Comparison of ENCODE assay signal across 7 mouse cellular contexts in genomic region chr2:167958082-167958788, GRCm38 (mm10). TPM values are rescaled to one million over a fixed set of nuclear protein-coding genes. Genes with fewer than 3 reads are reported as not detected.
A peak's percentile ranks its signal among the peaks of the same experiment; 100 is the strongest.
DNase-seq lines count a peak whose midpoint lies in the region; ATAC-seq lines count a peak whose summit lies in the region.

No protein-coding gene starts in this region.

- no peaks in the 10 kb centered on the region for H3K27me3 ChIP-seq in midbrain, embryonic 15.5 days (replicated peaks)
- H3K27me3 ChIP-seq in midbrain, embryonic 10.5 days (ENCODE audit: low read depth, poor library complexity, severe bottlenecking): no peaks in the 10 kb centered on the region
- no peaks in the 10 kb centered on the region for H3K27me3 ChIP-seq in heart, embryonic 10.5 days (ENCODE audit: insufficient read depth, poor library complexity, severe bottlenecking)
- H3K27me3 ChIP-seq in liver, embryonic 13.5 days: no peaks in the 10 kb centered on the region

- H3K9ac ChIP-seq in midbrain, embryonic 15.5 days: no peak overlapping the region
- no peak overlapping the region for H3K9ac ChIP-seq in liver, embryonic 13.5 days

- H3K9me3 ChIP-seq in midbrain, embryonic 15.5 days: no peaks in the 10 kb centered on the region
- no peaks in the 10 kb centered on the region for H3K9me3 ChIP-seq in midbrain, embryonic 10.5 days (replicated peaks)
- H3K9me3 ChIP-seq in heart, embryonic 10.5 days: no peaks in the 10 kb centered on the region
- H3K9me3 ChIP-seq in liver, embryonic 13.5 days (replicated peaks): no peaks in the 10 kb centered on the region

- ATAC-seq in midbrain, embryonic 15.5 days (replicated peaks): no peak
- ATAC-seq in liver, embryonic 13.5 days (ENCODE audit: low read depth): no peak

- H3K27ac ChIP-seq in midbrain, embryonic 15.5 days: 0 out of 2 replicates have a peak overlapping the region, but pooled peaks have one; percentile 29
- H3K27ac ChIP-seq in midbrain, embryonic 10.5 days (replicated peaks): no peak overlapping the region
- peak overlapping the region; percentile 56; the same call in 1 of the 2 replicates for H3K27ac ChIP-seq in heart, embryonic 10.5 days
- H3K27ac ChIP-seq in liver, embryonic 13.5 days: peak overlapping the region; percentile 56; the same call in 1 of the 2 replicates

- peaks cover 22% of the 10 kb centered on the region for H3K4me1 ChIP-seq in midbrain, embryonic 15.5 days
- peaks cover 9% of the 10 kb centered on the region for H3K4me1 ChIP-seq in midbrain, embryonic 10.5 days
- H3K4me1 ChIP-seq in heart, embryonic 10.5 days: peaks cover 70% of the 10 kb centered on the region
- H3K4me1 ChIP-seq in liver, embryonic 13.5 days (replicated peaks): peaks cover 76% of the 10 kb centered on the region

- H3K36me3 ChIP-seq in midbrain, embryonic 15.5 days (replicated peaks): no peaks in the 10 kb centered on the region
- H3K36me3 ChIP-seq in midbrain, embryonic 10.5 days: peaks cover 16% of the 10 kb centered on the region
- no peaks in the 10 kb centered on the region for H3K36me3 ChIP-seq in heart, embryonic 10.5 days
- no peaks in the 10 kb centered on the region for H3K36me3 ChIP-seq in liver, embryonic 13.5 days

- 48% methylated on average over 5 of the region's 5 CpGs for WGBS in midbrain, embryonic 15.5 days
- 92% methylated on average over 5 of the region's 5 CpGs for WGBS in midbrain, embryonic 10.5 days
- WGBS in heart, embryonic 10.5 days: 58% methylated on average over 5 of the region's 5 CpGs
- 69% methylated on average over 5 of the region's 5 CpGs for WGBS in liver, embryonic 13.5 days (ENCODE audit: insufficient replicate concordance)

- no peak overlapping the region for H3K4me3 ChIP-seq in midbrain, embryonic 15.5 days
- no peak overlapping the region for H3K4me3 ChIP-seq in midbrain, embryonic 10.5 days
- no peak overlapping the region for H3K4me3 ChIP-seq in heart, embryonic 10.5 days
- H3K4me3 ChIP-seq in liver, embryonic 13.5 days (replicated peaks): no peak overlapping the region

- no peak for DNase-seq in midbrain, embryonic 10.5 days (ENCODE audit: low spot score)
- DNase-seq in cerebellum, adult 11 months: peak; percentile 57
- DNase-seq in heart, embryonic 10.5 days (ENCODE audit: low spot score): no peak
- DNase-seq in liver, embryonic 13.5 days: no peak
- no peak for DNase-seq in embryo, embryonic 10 days (ENCODE audit: low spot score)
- DNase-seq in layer of hippocampus, adult 11-12 months (ENCODE audit: low spot score): no peak

- H3K4me2 ChIP-seq in midbrain, embryonic 15.5 days: no peak overlapping the region
- H3K4me2 ChIP-seq in liver, embryonic 13.5 days: no peak overlapping the region

RNA-seq across cellular contexts. Expression of gene Ptpn1, which starts 26.4 kb away (rescaled TPM):
- 73.6 and 74.5 TPM in 2 replicates for polyA plus RNA-seq in midbrain, embryonic 15.5 days (2015; fragmentation: Nextera tagmentation; extraction: Ambion mirVana)
- 79.2 and 79.8 TPM in 2 replicates for polyA plus RNA-seq in midbrain, embryonic 10.5 days (2016; fragmentation: Nextera tagmentation; extraction: Ambion mirVana)
- 45.3 and 58.3 TPM in 2 replicates for polyA plus RNA-seq in heart, embryonic 10.5 days (2016; fragmentation: Nextera tagmentation; extraction: Ambion mirVana)
- polyA plus RNA-seq in liver, embryonic 13.5 days (2015; fragmentation: Nextera tagmentation; extraction: Ambion mirVana): 35.3 and 43.9 TPM in 2 replicates

RNA-seq across cellular contexts. Expression of gene Ripor3, which starts 52.2 kb away (rescaled TPM):
- polyA plus RNA-seq in midbrain, embryonic 15.5 days (2015; fragmentation: Nextera tagmentation; extraction: Ambion mirVana): 0.66 and 0.70 TPM in 2 replicates
- polyA plus RNA-seq in midbrain, embryonic 10.5 days (2016; fragmentation: Nextera tagmentation; extraction: Ambion mirVana): 0.86 and 0.97 TPM in 2 replicates
- polyA plus RNA-seq in heart, embryonic 10.5 days (2016; fragmentation: Nextera tagmentation; extraction: Ambion mirVana): 1.3 and 2.5 TPM in 2 replicates
- 1.6 TPM in 2 replicates for polyA plus RNA-seq in liver, embryonic 13.5 days (2015; fragmentation: Nextera tagmentation; extraction: Ambion mirVana)
